Comparison of ENCODE assay signal across 8 mouse cellular contexts in genomic region chr4:154908490-154908889, GRCm38 (mm10). TPM values are rescaled to one million over a fixed set of nuclear protein-coding genes. Genes with fewer than 3 reads are reported as not detected.
"Had no signal": no experiment of that assay in that cellular context is flagged by ENCODE, and none has a peak within 500 bp of the region (broad histone marks: within the 10 kb centered on the region; RNA-seq: fewer than 3 reads in every experiment).

No protein-coding gene starts in this region.

- H3K4me2 ChIP-seq: neural tube, embryonic 13.5 days had no signal

- H3K27me3 ChIP-seq: limb, embryonic 12.5 days; limb, embryonic 15.5 days; midbrain, embryonic 15.5 days; stomach, embryonic 15.5 days had no signal

- H3K9me3 ChIP-seq: limb, embryonic 12.5 days; limb, embryonic 15.5 days; midbrain, embryonic 12.5 days; midbrain, embryonic 15.5 days; neural tube, embryonic 13.5 days; stomach, embryonic 15.5 days had no signal

- H3K9ac ChIP-seq: limb, embryonic 12.5 days; limb, embryonic 15.5 days; midbrain, embryonic 12.5 days; midbrain, embryonic 15.5 days; neural tube, embryonic 13.5 days; stomach, embryonic 15.5 days had no signal

- H3K27ac ChIP-seq: limb, embryonic 12.5 days; limb, embryonic 15.5 days; midbrain, embryonic 12.5 days; midbrain, embryonic 15.5 days; neural tube, embryonic 13.5 days had no signal

- H3K4me3 ChIP-seq: limb, embryonic 12.5 days; limb, embryonic 15.5 days; midbrain, embryonic 12.5 days; midbrain, embryonic 15.5 days; neural tube, embryonic 13.5 days; stomach, embryonic 15.5 days had no signal

- H3K36me3 ChIP-seq: limb, embryonic 12.5 days; limb, embryonic 15.5 days; midbrain, embryonic 12.5 days; midbrain, embryonic 15.5 days; neural tube, embryonic 13.5 days; stomach, embryonic 15.5 days had no signal

RNA-seq across cellular contexts. Expression of gene Mmel1, which starts 39.1 kb away (rescaled TPM):
- polyA plus RNA-seq: kidney, embryonic 16.5 days had no signal

RNA-seq across cellular contexts. Expression of gene Hes5, which starts 52.2 kb away (rescaled TPM):
- polyA plus RNA-seq: lung, adult 2 months had no signal
